Mouse (Mus musculus) monocyte, adult 5-6 weeks (primary cell): ENCODE results near the gene Trp53bp1. TPM values are rescaled to one million over a fixed set of nuclear protein-coding genes. Genes with fewer than 3 reads are reported as not detected.
A peak's percentile ranks its signal among the peaks of the same experiment; 100 is the strongest.

Source experiments
- ATAC-seq: fragments of 153-309, 156-312 bp; replicated peaks from 2 replicates; pipeline ENCODE4 v1.8.0; 2017; ENCODE audit warnings: mild to moderate bottlenecking; ENCODE audit not compliant: low TSS enrichment, insufficient number of reproducible peaks, severe bottlenecking, poor library complexity, low FRiP score
- total RNA-seq: library from RNA; stranded (forward); fragments of 200-1000, 200-491, 200-594 nt; gene quantifications from 3 replicates; pipeline ENCODE4 v1.2.3, GENCODE M21; 2017

Gene Trp53bp1
- total RNA-seq, 1 experiment from 2014 or later: 15.8 TPM

- ATAC-seq: no peak
Measured at GRCm38 (mm10) chr2:121270521-121271235, 529 bp downstream of the Trp53bp1 start.

GRCm38 (mm10) chr2:121268446-121268845, 2.8 kb downstream of the Trp53bp1 start:
- ATAC-seq: no peak

GRCm38 (mm10) chr2:121249758-121250157, 21.4 kb downstream of the Trp53bp1 start:
- no peak for ATAC-seq

GRCm38 (mm10) chr2:121244099-121244498, 27.1 kb downstream of the Trp53bp1 start:
- no peak for ATAC-seq

GRCm38 (mm10) chr2:121239426-121239825, 31.8 kb downstream of the Trp53bp1 start:
- no peak for ATAC-seq

- ATAC-seq: no peak
Measured at GRCm38 (mm10) chr2:121235460-121236072, 35.6 kb downstream of the Trp53bp1 start.

GRCm38 (mm10) chr2:121228135-121228534, 43.1 kb downstream of the Trp53bp1 start:
- no peak for ATAC-seq

- ATAC-seq: no peak
Measured at GRCm38 (mm10) chr2:121223010-121223409, 48.2 kb downstream of the Trp53bp1 start.

GRCm38 (mm10) chr2:121219994-121220393, 51.2 kb downstream of the Trp53bp1 start:
- no peak for ATAC-seq

- no peak for ATAC-seq
Measured at GRCm38 (mm10) chr2:121219177-121219576, 52.0 kb downstream of the Trp53bp1 start.

GRCm38 (mm10) chr2:121214491-121214890, 56.7 kb downstream of the Trp53bp1 start:
- no peak for ATAC-seq

GRCm38 (mm10) chr2:121206541-121206940, 64.7 kb downstream of the Trp53bp1 start:
- ATAC-seq: no peak

GRCm38 (mm10) chr2:121204276-121204675, 66.9 kb downstream of the Trp53bp1 start:
- ATAC-seq: no peak

- ATAC-seq: no peak
Measured at GRCm38 (mm10) chr2:121195466-121195865, 75.7 kb downstream of the Trp53bp1 start.

GRCm38 (mm10) chr2:121188530-121188929, 82.7 kb downstream of the Trp53bp1 start:
- no peak for ATAC-seq

GRCm38 (mm10) chr2:121184142-121184541, 87.1 kb downstream of the Trp53bp1 start:
- ATAC-seq: no peak

- no peak for ATAC-seq
Measured at GRCm38 (mm10) chr2:121183431-121183830, 87.8 kb downstream of the Trp53bp1 start.

- ATAC-seq: no peak
Measured at GRCm38 (mm10) chr2:121178828-121179479, 92.3 kb downstream of the Trp53bp1 start.

GRCm38 (mm10) chr2:121170980-121171742, 100.0 kb downstream of the Trp53bp1 start, which contains the start of gene Zscan29:
Zscan29 (minus strand) TSS chr2:121171125.
- ATAC-seq: peak; percentile 84
